Mouse (Mus musculus) liver, adult 2 months (tissue): ENCODE data around the gene Ankrd39.

Experiments used
- CTCF ChIP-seq: fragments of 200-500 bp; IDR thresholded peaks from 2 replicates; pipeline ENCODE4 v1.5.1; 2011; ENCODE audit warnings: low read depth, low read length, control low read depth
- POLR2A ChIP-seq: fragments of 200-500 bp; IDR thresholded peaks from 2 replicates; pipeline ENCODE4 v1.6.1; 2011; ENCODE audit warnings: low read length, control low read depth; ENCODE audit not compliant: insufficient read depth; ENCODE audit errors: extremely low read depth

- peak; percentile 99 for TF ChIP-seq CTCF
- no peak for TF ChIP-seq POLR2A
These were observed at the start of gene Ankrd39 for GRCm38 (mm10) chr1:36546888-36547471.
